Mouse (Mus musculus): ENCODE data around the gene Gm21994.
A peak's percentile ranks its signal among the peaks of the same experiment; 100 is the strongest.
"Not testable (repeated sequence)": the region's sequence is repeated elsewhere in the genome, so short reads cannot be mapped to it uniquely, and the experiment has no call there.

Gm21994 gene

DNA sequence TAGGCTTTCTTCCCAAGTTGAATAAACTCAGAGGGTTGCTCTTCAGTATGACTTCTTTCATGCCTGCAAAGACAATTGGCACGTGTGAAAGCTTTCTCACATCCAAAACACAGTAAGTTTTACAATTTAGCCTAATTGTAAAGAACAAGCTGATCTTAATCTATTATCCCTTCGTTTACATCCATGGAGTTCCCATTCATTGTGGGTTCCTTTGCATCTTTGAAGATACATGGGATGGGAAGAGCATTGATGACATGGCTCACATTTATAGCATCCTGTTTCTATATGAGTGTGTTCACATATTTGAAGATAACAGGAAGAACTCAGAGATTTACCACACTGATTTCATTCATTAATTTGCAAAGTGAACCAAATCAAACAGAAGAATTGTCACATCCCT lies at the start of gene Gm21994:
TSS of gene Gm21994 (minus strand) at position 101 of the 400 bp plus-strand sequence.
- not testable (repeated sequence) for DNase-seq (ENCODE audit: inconsistent age in 2 of 2, low spot score in 1 of 2)

DNA sequence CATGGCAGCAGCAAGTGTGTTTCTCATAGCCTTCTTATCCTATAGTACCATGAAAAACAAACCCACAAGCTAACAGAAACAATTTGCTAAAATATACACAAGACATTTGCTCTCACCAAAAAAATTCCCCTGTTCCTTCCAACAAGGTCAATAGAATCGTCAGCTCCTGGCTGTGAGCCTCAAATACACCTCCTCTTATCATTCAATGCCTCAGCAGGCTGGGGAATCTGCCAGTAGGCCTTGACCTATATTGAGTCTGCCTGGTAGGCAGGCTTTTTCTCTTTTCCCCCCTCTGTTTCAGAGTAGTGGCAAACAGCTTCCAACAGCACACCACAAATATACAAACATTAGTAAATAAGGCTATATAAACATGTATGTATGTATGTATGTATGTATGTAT lies 43.7 kb upstream of the Gm21994 start:
- peak; percentile 79 to 90 for DNase-seq (ENCODE audit: inconsistent age in 2 of 2, low spot score in 1 of 2)

- no peak for DNase-seq (ENCODE audit: inconsistent age in 2 of 2, low spot score in 1 of 2)
These were observed 38.3 kb upstream of the Gm21994 start for GRCm38 (mm10) chr2:150293669-150294068.

- DNase-seq (ENCODE audit: inconsistent age in 2 of 2, low spot score in 1 of 2) = not testable (repeated sequence)
These were observed 1.9 kb upstream of the Gm21994 start, which contains the start of gene Gm14124 for GRCm38 (mm10) chr2:150257291-150257690. Gene Gm14124 (plus strand): TSS chr2:150257517.

DNA sequence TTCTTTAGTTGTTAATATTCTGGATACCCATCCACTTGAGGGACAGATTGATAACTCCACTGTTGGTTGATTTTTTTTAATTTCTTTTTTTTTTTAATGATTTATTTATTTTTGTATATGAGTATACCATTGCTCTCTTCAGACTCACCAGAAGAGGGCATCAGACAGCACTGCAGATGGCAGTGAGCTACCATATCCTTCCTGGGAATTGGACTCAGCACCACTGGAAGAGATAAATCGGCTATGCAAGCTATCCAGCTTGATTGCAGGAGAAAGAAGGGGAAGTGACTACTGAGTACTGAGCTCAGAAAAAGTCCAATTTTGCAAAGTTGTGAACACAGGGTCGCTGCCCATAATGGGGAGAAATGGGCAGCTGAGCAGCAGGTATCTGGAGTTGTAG lies 1.5 kb upstream of the Gm21994 start:
- DNase-seq (ENCODE audit: inconsistent age in 2 of 2, low spot score in 1 of 2) = not testable (repeated sequence)

- no peak for DNase-seq (ENCODE audit: inconsistent age in 2 of 2, low spot score in 1 of 2)
These were observed 12.2 kb downstream of the Gm21994 start for GRCm38 (mm10) chr2:150243211-150243610.

- DNase-seq (ENCODE audit: inconsistent age in 2 of 2, low spot score in 1 of 2) = not testable (repeated sequence)
These were observed 32.1 kb downstream of the Gm21994 start for GRCm38 (mm10) chr2:150223263-150223662.

- DNase-seq (ENCODE audit: inconsistent age in 2 of 2, low spot score in 1 of 2) = not testable (repeated sequence)
These were observed 37.0 kb downstream of the Gm21994 start for GRCm38 (mm10) chr2:150218363-150218725.

DNA sequence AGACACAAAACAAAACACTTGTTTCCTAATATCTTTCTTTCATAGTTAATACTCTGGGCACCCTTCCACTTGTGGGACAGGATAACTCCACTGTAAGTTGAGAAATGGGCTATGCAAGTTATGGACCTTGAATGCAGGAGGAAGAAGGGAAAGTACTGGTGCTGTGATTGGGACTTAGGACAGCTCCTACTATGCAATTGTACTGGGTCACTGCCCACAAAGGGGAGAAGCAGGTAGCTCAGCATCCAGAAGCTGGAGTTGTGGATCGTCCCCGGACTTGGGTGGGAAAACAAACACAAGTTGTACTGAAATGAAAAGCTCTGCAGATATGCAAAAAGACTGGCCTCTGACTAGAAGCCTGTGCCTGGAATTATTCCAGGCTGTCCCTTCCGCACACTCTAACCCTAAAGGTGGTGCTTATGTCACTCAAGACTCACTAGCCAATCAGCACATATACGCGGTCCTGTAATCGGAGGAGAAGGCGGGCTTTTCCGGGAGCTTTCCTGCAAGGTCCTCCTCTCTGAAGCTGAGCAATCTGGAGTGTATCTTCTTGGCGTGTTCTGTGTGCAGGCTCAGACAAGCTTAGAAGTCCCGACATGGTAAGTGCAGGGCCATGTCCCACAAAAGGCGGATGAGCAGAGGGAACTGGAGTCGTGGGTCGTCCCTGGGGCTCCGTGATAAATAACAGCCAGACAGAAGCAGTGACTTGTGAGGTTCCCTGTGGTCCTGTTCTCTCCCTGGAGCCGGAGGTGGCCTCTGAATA lies 37.6 kb downstream of the Gm21994 start, which contains the start of gene Zfp937:
TSS of gene Zfp937 (plus strand) at position 474 of the 763 bp plus-strand sequence.
- peak; percentile 89 to 95 for DNase-seq (ENCODE audit: inconsistent age in 2 of 2, low spot score in 1 of 2)
